Mouse (Mus musculus): ENCODE results near the gene Ccndbp1. TPM values are rescaled to one million over a fixed set of nuclear protein-coding genes. Genes with fewer than 3 reads are reported as not detected.
"Not testable (repeated sequence)": the region's sequence is repeated elsewhere in the genome, so short reads cannot be mapped to it uniquely, and the experiment has no call there.

The Ccndbp1 gene
- polyA plus RNA-seq, 1 experiment from 2014 or later, result 55.6 TPM

DNA sequence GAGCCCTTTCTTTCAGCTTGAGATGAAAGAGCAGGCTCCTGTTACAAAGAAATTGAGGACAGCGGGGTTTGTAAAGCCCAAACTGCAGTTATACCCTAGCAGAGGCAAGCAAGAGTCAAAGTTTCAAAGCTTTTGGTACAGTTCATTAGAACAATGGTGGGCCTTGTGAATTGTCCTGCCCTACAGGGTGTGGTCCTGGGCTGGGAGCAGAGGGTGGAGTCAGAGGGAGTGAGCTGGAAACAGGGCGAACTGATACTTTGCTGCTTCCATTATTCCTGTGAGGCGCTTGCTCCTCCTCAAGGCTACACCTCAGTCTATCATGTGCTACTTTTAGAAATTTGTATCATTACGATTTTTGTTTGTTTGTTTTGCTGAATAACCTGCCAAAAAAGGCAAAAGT is 17.0 kb upstream of the Ccndbp1 start:
- Histone ChIP-seq H3K27ac (ENCODE audit: low read length) (no peak overlapping the region), H3K9me3 (ENCODE audit: low read length) (no peaks in the 10 kb centered on the region), H3K9ac (replicated peaks; ENCODE audit: low read length) (no peak overlapping the region), H3K4me2 (replicated peaks; ENCODE audit: low read depth, low read length) (no peak overlapping the region), H3K4me1 (ENCODE audit: insufficient read depth, low read length) (no peaks in the 10 kb centered on the region), H3K27me3 (ENCODE audit: insufficient read depth, low read length) (no peaks in the 10 kb centered on the region), H3K4me3 (ENCODE audit: low read length) (no peak overlapping the region), H3K36me3 (ENCODE audit: insufficient read depth, low read length) (no peaks in the 10 kb centered on the region)
- 80% methylated on average over 4 of the region's 4 CpGs for WGBS
- no peak for ATAC-seq (ENCODE audit: low FRiP score, low TSS enrichment)

- H3K27me3 ChIP-seq (ENCODE audit: insufficient read depth, low read length); ATAC-seq (ENCODE audit: low FRiP score, low TSS enrichment); H3K9ac ChIP-seq (replicated peaks; ENCODE audit: low read length); H3K36me3 ChIP-seq (ENCODE audit: insufficient read depth, low read length); H3K4me3 ChIP-seq (ENCODE audit: low read length); H3K4me2 ChIP-seq (replicated peaks; ENCODE audit: low read depth, low read length); H3K9me3 ChIP-seq (ENCODE audit: low read length); H3K27ac ChIP-seq (ENCODE audit: low read length); H3K4me1 ChIP-seq (ENCODE audit: insufficient read depth, low read length): not testable (repeated sequence)
- WGBS, result 78% methylated on average over 1 of the region's 1 CpGs
Observed at GRCm38 (mm10) chr2:120996607-120997006, 11.6 kb upstream of the Ccndbp1 start.

DNA sequence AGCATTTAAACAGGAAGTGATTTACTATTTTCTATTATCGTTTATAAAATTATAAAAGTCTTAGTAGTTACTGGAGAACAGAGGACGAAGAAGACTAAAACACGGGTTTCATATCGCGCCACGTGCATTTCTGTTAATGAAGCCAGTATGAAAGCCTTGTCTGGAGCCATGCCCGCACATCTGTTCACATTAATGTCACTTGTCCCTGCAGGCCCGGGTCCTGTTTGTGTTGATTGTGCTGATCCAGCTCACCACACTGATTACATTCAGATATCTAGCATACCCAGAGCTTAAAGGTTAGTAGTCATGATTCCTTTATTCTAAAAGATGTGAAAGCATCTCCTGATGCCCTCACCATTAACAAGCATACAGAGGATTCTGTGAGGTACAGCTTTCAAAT is 9.3 kb upstream of the Ccndbp1 start:
- Histone ChIP-seq H3K9me3 (ENCODE audit: low read length) (no peaks in the 10 kb centered on the region), H3K4me1 (ENCODE audit: insufficient read depth, low read length) (no peaks in the 10 kb centered on the region), H3K27me3 (ENCODE audit: insufficient read depth, low read length) (no peaks in the 10 kb centered on the region), H3K4me2 (replicated peaks; ENCODE audit: low read depth, low read length) (no peak overlapping the region), H3K27ac (ENCODE audit: low read length) (no peak overlapping the region), H3K4me3 (ENCODE audit: low read length) (no peak overlapping the region), H3K36me3 (ENCODE audit: insufficient read depth, low read length) (no peaks in the 10 kb centered on the region), H3K9ac (replicated peaks; ENCODE audit: low read length) (no peak overlapping the region)
- 94% methylated on average over 8 of the region's 8 CpGs for WGBS
- ATAC-seq (ENCODE audit: low FRiP score, low TSS enrichment), result no peak

DNA sequence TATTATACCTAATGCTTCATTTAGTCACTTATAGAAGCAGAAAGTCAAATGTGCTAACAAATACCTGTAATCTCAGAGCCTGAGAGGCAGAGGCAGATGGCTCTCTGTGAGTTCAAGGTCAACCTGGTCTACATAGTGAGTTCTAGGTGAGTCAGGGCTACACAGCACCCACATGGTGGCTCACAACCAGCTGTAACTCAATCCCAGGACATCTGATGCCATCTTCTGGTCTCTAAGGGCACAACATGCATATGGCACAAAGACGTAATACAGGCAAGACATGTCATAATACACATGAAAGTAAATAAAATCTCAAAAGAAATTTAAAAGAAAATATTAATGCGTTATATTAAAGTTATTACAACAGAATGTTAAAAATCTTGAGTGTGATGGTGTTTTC is 4.6 kb upstream of the Ccndbp1 start:
- H3K36me3 ChIP-seq (ENCODE audit: insufficient read depth, low read length), result no peaks in the 10 kb centered on the region
- H3K9me3 ChIP-seq (ENCODE audit: low read length), result no peaks in the 10 kb centered on the region
- H3K4me1 ChIP-seq (ENCODE audit: insufficient read depth, low read length), result no peaks in the 10 kb centered on the region
- no peaks in the 10 kb centered on the region for H3K27me3 ChIP-seq (ENCODE audit: insufficient read depth, low read length)
- no peak overlapping the region for H3K27ac ChIP-seq (ENCODE audit: low read length)
- H3K4me3 ChIP-seq (ENCODE audit: low read length), result no peak overlapping the region
- no peak for ATAC-seq (ENCODE audit: low FRiP score, low TSS enrichment)
- WGBS, result 78% methylated on average over 2 of the region's 2 CpGs
- H3K4me2 ChIP-seq (replicated peaks; ENCODE audit: low read depth, low read length), result no peak overlapping the region
- no peak overlapping the region for H3K9ac ChIP-seq (replicated peaks; ENCODE audit: low read length)

DNA sequence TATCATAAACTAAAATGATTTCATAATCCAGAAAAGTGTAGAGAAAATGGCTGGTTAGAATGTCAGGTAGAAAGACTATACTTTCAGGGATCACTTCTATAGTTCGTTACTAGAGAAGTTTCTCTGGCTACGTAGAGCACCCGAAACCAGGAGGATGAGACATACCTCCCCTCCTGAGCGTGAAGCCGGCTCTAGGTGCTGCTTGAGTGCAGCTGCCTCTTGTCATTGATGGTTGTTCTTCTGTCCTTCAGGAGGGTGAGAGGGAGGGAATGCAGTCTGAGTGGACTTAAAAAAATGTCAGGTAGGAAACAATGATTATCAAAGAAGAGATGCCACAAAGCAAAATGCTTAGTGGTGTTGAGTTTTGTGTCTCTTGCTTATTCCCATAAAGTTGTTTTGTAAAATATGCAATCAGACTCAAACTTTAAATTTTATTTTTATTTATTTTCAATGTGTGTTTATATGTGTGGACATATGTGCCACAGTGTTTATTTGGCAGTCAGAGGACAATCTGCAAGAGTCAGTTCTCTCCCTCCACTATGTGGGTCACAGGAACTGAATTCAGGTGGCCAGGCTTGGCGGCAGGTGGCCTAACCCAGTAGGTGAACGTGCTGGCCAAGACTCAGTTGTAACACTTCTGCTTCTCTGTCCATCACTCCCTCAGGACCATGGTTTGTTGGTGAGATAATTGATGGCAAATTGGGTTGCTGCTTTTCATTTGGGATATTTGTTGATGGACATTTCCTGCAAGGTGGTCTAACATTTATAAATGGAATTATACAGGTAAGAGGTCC is 4.0 kb upstream of the Ccndbp1 start:
- H3K9me3 ChIP-seq (ENCODE audit: low read length), result no peaks in the 10 kb centered on the region
- H3K27ac ChIP-seq (ENCODE audit: low read length), result no peak overlapping the region
- ATAC-seq (ENCODE audit: low FRiP score, low TSS enrichment), result no peak
- peaks cover 5% of the 10 kb centered on the region for H3K4me1 ChIP-seq (ENCODE audit: insufficient read depth, low read length)
- no peaks in the 10 kb centered on the region for H3K36me3 ChIP-seq (ENCODE audit: insufficient read depth, low read length)
- no peak overlapping the region for H3K4me2 ChIP-seq (replicated peaks; ENCODE audit: low read depth, low read length)
- no peak overlapping the region for H3K9ac ChIP-seq (replicated peaks; ENCODE audit: low read length)
- no peaks in the 10 kb centered on the region for H3K27me3 ChIP-seq (ENCODE audit: insufficient read depth, low read length)
- WGBS, result 77% methylated on average over 7 of the region's 7 CpGs
- H3K4me3 ChIP-seq (ENCODE audit: low read length), result no peak overlapping the region

- 75% methylated on average over 1 of the region's 1 CpGs for WGBS
- ATAC-seq (ENCODE audit: low FRiP score, low TSS enrichment), result no peak
- no peak overlapping the region for H3K4me3 ChIP-seq (ENCODE audit: low read length)
- no peak overlapping the region for H3K4me2 ChIP-seq (replicated peaks; ENCODE audit: low read depth, low read length)
- no peak overlapping the region for H3K9ac ChIP-seq (replicated peaks; ENCODE audit: low read length)
- no peaks in the 10 kb centered on the region for H3K9me3 ChIP-seq (ENCODE audit: low read length)
- peaks cover 5% of the 10 kb centered on the region; the same call in 1 of the 2 replicates for H3K36me3 ChIP-seq (ENCODE audit: insufficient read depth, low read length)
- no peaks in the 10 kb centered on the region for H3K27me3 ChIP-seq (ENCODE audit: insufficient read depth, low read length)
- H3K4me1 ChIP-seq (ENCODE audit: insufficient read depth, low read length), result peaks cover 8% of the 10 kb centered on the region
- no peak overlapping the region for H3K27ac ChIP-seq (ENCODE audit: low read length)
Observed at GRCm38 (mm10) chr2:121006986-121007385, 1.2 kb upstream of the Ccndbp1 start.

DNA sequence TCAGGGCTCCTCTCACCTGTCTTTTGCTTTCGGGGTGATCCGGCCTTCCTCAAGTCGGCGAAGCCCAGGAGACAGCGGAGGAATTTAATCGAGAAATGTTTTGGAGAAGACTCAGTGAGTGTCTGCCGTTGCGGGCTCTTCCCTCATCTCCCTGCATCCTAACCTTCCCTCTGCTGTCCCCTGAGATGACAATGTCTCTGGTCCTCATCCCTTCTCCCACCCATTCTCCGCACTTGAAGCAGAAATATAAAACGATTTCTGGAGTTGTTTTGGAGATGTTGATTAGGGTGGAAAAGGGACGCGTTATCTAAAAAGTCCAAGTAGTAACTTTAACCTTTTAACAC is 433 bp downstream of the Ccndbp1 start:
- Histone ChIP-seq H3K4me3 (ENCODE audit: low read length) (peak overlapping the region; percentile 96), H3K9me3 (ENCODE audit: low read length) (no peaks in the 10 kb centered on the region), H3K4me2 (replicated peaks; ENCODE audit: low read depth, low read length) (peak overlapping the region; percentile 76), H3K36me3 (ENCODE audit: insufficient read depth, low read length) (peaks cover 10% of the 10 kb centered on the region), H3K27ac (ENCODE audit: low read length) (peak overlapping the region; percentile 56; the same call in 1 of the 2 replicates), H3K4me1 (ENCODE audit: insufficient read depth, low read length) (peaks cover 8% of the 10 kb centered on the region), H3K27me3 (ENCODE audit: insufficient read depth, low read length) (no peaks in the 10 kb centered on the region), H3K9ac (replicated peaks; ENCODE audit: low read length) (peak overlapping the region; percentile 84)
- 0 out of 2 replicates have a peak, but pooled peaks have one; percentile 1 for ATAC-seq (ENCODE audit: low FRiP score, low TSS enrichment)
- WGBS, result under 1% methylated on average over 12 of the region's 12 CpGs

GRCm38 (mm10) chr2:121009071-121009677 is 971 bp downstream of the Ccndbp1 start:
- peaks cover 10% of the 10 kb centered on the region for H3K36me3 ChIP-seq (ENCODE audit: insufficient read depth, low read length)
- ATAC-seq (ENCODE audit: low FRiP score, low TSS enrichment), result no peak
- no peaks in the 10 kb centered on the region for H3K9me3 ChIP-seq (ENCODE audit: low read length)
- H3K27ac ChIP-seq (ENCODE audit: low read length), result no peak overlapping the region
- WGBS, result 29% methylated on average over 5 of the region's 5 CpGs
- peak overlapping the region; percentile 96 for H3K4me3 ChIP-seq (ENCODE audit: low read length)
- H3K4me1 ChIP-seq (ENCODE audit: insufficient read depth, low read length), result peaks cover 8% of the 10 kb centered on the region
- peak overlapping the region; percentile 76 for H3K4me2 ChIP-seq (replicated peaks; ENCODE audit: low read depth, low read length)
- peak overlapping the region; percentile 84 for H3K9ac ChIP-seq (replicated peaks; ENCODE audit: low read length)
- H3K27me3 ChIP-seq (ENCODE audit: insufficient read depth, low read length), result no peaks in the 10 kb centered on the region

GRCm38 (mm10) chr2:121012676-121013075 is 4.5 kb downstream of the Ccndbp1 start:
- ATAC-seq (ENCODE audit: low FRiP score, low TSS enrichment), result no peak
- H3K9ac ChIP-seq (replicated peaks; ENCODE audit: low read length), result no peak overlapping the region
- no peak overlapping the region for H3K4me3 ChIP-seq (ENCODE audit: low read length)
- H3K4me2 ChIP-seq (replicated peaks; ENCODE audit: low read depth, low read length), result no peak overlapping the region
- no peaks in the 10 kb centered on the region for H3K9me3 ChIP-seq (ENCODE audit: low read length)
- H3K27ac ChIP-seq (ENCODE audit: low read length), result no peak overlapping the region
- peaks cover 16% of the 10 kb centered on the region for H3K36me3 ChIP-seq (ENCODE audit: insufficient read depth, low read length)
- H3K27me3 ChIP-seq (ENCODE audit: insufficient read depth, low read length), result no peaks in the 10 kb centered on the region
- peaks cover 8% of the 10 kb centered on the region for H3K4me1 ChIP-seq (ENCODE audit: insufficient read depth, low read length)
- 90% methylated on average over 9 of the region's 9 CpGs for WGBS

DNA sequence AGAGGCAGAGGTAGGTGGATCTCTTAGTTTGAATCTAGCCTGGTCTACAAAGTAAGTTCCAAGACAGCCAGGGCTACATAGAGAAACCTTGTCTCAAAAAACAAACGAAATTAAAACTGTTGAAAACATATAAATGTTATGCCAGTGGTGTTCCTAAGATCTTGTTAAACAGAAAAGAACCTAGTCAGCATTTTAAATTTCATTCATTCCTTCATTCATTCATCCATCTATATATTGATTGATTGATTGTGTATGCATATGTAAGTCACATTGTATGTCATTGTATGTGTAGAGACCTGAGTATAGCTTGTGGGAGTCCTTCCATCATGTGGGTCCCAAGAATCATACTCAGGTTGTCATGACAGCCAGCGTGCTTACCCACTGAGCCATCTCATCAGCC is 7.3 kb downstream of the Ccndbp1 start:
- H3K4me3 ChIP-seq (ENCODE audit: low read length), result no peak overlapping the region
- no peaks in the 10 kb centered on the region for H3K27me3 ChIP-seq (ENCODE audit: insufficient read depth, low read length)
- H3K4me1 ChIP-seq (ENCODE audit: insufficient read depth, low read length), result no peaks in the 10 kb centered on the region
- no peak overlapping the region for H3K27ac ChIP-seq (ENCODE audit: low read length)
- 90% methylated on average over 2 of the region's 2 CpGs for WGBS
- H3K9me3 ChIP-seq (ENCODE audit: low read length), result peaks cover 3% of the 10 kb centered on the region; the same call in 1 of the 2 replicates
- no peak overlapping the region for H3K9ac ChIP-seq (replicated peaks; ENCODE audit: low read length)
- peaks cover 20% of the 10 kb centered on the region for H3K36me3 ChIP-seq (ENCODE audit: insufficient read depth, low read length)
- no peak for ATAC-seq (ENCODE audit: low FRiP score, low TSS enrichment)
- H3K4me2 ChIP-seq (replicated peaks; ENCODE audit: low read depth, low read length), result no peak overlapping the region

Measured in kidney, embryonic 16.5 days (tissue).